Mouse (Mus musculus) mature B cell (primary cell): ENCODE data around the gene Lsamp.

Experiments used
- in situ Hi-C: fragments of 300-500 bp; cut with MboI; formaldehyde crosslinking; loops from 2 replicates; pipeline ENCODE4 v1.14.3; 2019

Lsamp gene

GRCm38 (mm10) chr16:41771427-41772125 is 1787.4 kb downstream of the Lsamp start:
- in situ Hi-C loops: no loop called here

GRCm38 (mm10) chr16:41777586-41777985 is 1793.4 kb downstream of the Lsamp start:
- in situ Hi-C loops: no loop called here

- in situ Hi-C loops: no loop called here
These were observed 1801.4 kb downstream of the Lsamp start for GRCm38 (mm10) chr16:41785600-41785999.

GRCm38 (mm10) chr16:41786704-41787103 is 1802.5 kb downstream of the Lsamp start:
- in situ Hi-C loops: no loop called here

- in situ Hi-C loops: no loop called here
These were observed 1803.0 kb downstream of the Lsamp start for GRCm38 (mm10) chr16:41787146-41787545.

GRCm38 (mm10) chr16:41790016-41790415 is 1805.9 kb downstream of the Lsamp start:
- in situ Hi-C loops: no loop called here

- in situ Hi-C loops: no loop called here
These were observed 1836.2 kb downstream of the Lsamp start for GRCm38 (mm10) chr16:41820369-41820768.

GRCm38 (mm10) chr16:41826899-41827604 is 1842.9 kb downstream of the Lsamp start:
- in situ Hi-C loops: no loop called here

GRCm38 (mm10) chr16:41827605-41827948 is 1843.4 kb downstream of the Lsamp start:
- in situ Hi-C loops: no loop called here

GRCm38 (mm10) chr16:41834637-41835036 is 1850.5 kb downstream of the Lsamp start:
- in situ Hi-C loops: no loop called here

- in situ Hi-C loops: no loop called here
These were observed 1851.6 kb downstream of the Lsamp start for GRCm38 (mm10) chr16:41835745-41836144.

GRCm38 (mm10) chr16:41839751-41840404 is 1855.7 kb downstream of the Lsamp start:
- in situ Hi-C loops: no loop called here

- in situ Hi-C loops: no loop called here
These were observed 1862.7 kb downstream of the Lsamp start for GRCm38 (mm10) chr16:41846903-41847302.

GRCm38 (mm10) chr16:41871917-41872593 is 1887.9 kb downstream of the Lsamp start:
- in situ Hi-C loops: no loop called here

- in situ Hi-C loops: no loop called here
These were observed 1904.5 kb downstream of the Lsamp start for GRCm38 (mm10) chr16:41888546-41889165.

GRCm38 (mm10) chr16:41900783-41901182 is 1916.6 kb downstream of the Lsamp start:
- in situ Hi-C loops: no loop called here

GRCm38 (mm10) chr16:41903654-41904053 is 1919.5 kb downstream of the Lsamp start:
- in situ Hi-C loops: no loop called here

- in situ Hi-C loops: no loop called here
These were observed 1928.5 kb downstream of the Lsamp start for GRCm38 (mm10) chr16:41912584-41913193.

GRCm38 (mm10) chr16:41913346-41913745 is 1929.2 kb downstream of the Lsamp start:
- in situ Hi-C loops: no loop called here

- in situ Hi-C loops: no loop called here
These were observed 1932.2 kb downstream of the Lsamp start for GRCm38 (mm10) chr16:41916342-41916741.

- in situ Hi-C loops: no loop called here
These were observed 1933.1 kb downstream of the Lsamp start for GRCm38 (mm10) chr16:41917057-41917821.
